Mouse (Mus musculus): ENCODE data around the gene Olfr1143.

- TF ChIP-seq CTCF (IDR thresholded peaks at IDR 0.05; ENCODE audit: borderline replicate concordance, insufficient read depth, low read length) (no peak), POLR2A (IDR thresholded peaks at IDR 0.05; ENCODE audit: low read depth, low read length) (no peak)
These were observed 24.2 kb upstream of the Olfr1143 start for GRCm38 (mm10) chr2:87776143-87776542.

Measured in embryonic fibroblast, embryonic 13.5 days (primary cell).